Mouse (Mus musculus): ENCODE measurements at regions not wholly inside any gene's neighbourhood (a gene's known extent, or its start where the extent isn't known, plus 50 kb on each side); places are given as distances from the start of the nearest gene placed in this dataset.
A peak's percentile ranks its signal among the peaks of the same experiment; 100 is the strongest.

DNA sequence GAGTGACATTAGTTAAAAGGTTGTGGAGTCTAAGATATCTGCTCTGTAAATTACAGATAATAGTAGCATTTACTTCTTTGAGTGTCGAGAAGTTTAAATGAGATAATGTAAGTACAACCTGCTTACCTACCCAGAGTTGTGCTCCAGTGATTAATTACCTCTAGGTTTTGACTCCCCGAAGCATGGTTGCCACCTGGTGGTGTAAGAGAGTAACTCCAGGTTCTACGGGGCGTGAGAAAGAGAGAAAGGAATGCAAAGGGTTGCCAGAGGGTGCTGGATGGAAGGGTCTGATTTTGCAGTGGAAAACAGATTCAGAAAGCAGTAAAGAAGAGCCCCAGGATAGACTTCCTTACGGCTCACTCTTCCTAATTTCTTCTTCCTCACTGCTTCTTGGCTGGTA is 143.5 kb downstream of the Usp31 start:
- Histone ChIP-seq H3K27ac (ENCODE audit: low read depth, low read length) (no peak overlapping the region), H3K9me3 (replicated peaks; ENCODE audit: control insufficient read depth, low read length) (no peaks in the 10 kb centered on the region), H3K36me3 (ENCODE audit: control insufficient read depth, insufficient read depth, low read length) (no peaks in the 10 kb centered on the region), H3K27me3 (replicated peaks; ENCODE audit: control insufficient read depth, insufficient read depth, low read length) (no peaks in the 10 kb centered on the region), H3K9ac (ENCODE audit: low read length) (no peak overlapping the region), H3K4me2 (ENCODE audit: low read length) (no peak overlapping the region), H3K4me3 (ENCODE audit: low read depth, low read length) (no peak overlapping the region), H3K4me1 (ENCODE audit: control insufficient read depth, insufficient read depth, low read length) (no peaks in the 10 kb centered on the region)
- 28% methylated on average over 5 of the region's 5 CpGs for WGBS
- peak; percentile 78 for DNase-seq (ENCODE audit: low spot score)
- no peak for ATAC-seq

DNA sequence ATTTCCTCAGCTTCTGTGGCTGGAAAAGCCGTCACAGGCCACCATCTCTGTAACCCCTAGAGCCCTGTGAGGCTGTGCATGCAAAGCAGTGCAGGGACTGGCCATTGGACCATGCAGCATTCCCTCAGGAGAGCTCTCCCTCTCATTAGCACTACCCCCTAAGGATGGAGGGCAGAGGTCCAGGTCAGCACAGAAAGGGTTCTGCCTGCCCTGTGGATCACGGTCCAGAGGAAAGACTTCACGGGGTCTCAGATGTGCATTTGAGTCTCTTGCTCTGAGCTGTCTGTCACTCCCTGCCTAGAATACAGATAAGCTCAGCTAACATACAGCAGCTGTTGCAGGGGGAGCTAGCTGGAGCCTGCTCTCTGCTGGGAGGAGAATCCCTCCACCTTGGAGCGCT is 151.6 kb downstream of the Usp31 start:
- peak; percentile 62; the same call in 1 of the 2 replicates for ATAC-seq
- Histone ChIP-seq H3K27me3 (replicated peaks; ENCODE audit: control insufficient read depth, insufficient read depth, low read length) (no peaks in the 10 kb centered on the region), H3K9me3 (replicated peaks; ENCODE audit: control insufficient read depth, low read length) (no peaks in the 10 kb centered on the region), H3K36me3 (ENCODE audit: control insufficient read depth, insufficient read depth, low read length) (no peaks in the 10 kb centered on the region), H3K4me2 (ENCODE audit: low read length) (no peak overlapping the region), H3K4me1 (ENCODE audit: control insufficient read depth, insufficient read depth, low read length) (no peaks in the 10 kb centered on the region; the same call in 1 of the 2 replicates), H3K27ac (ENCODE audit: low read depth, low read length) (no peak overlapping the region), H3K4me3 (ENCODE audit: low read depth, low read length) (no peak overlapping the region), H3K9ac (ENCODE audit: low read length) (no peak overlapping the region)
- 47% methylated on average over 4 of the region's 4 CpGs for WGBS
- DNase-seq (ENCODE audit: low spot score) = peak; percentile 56
